Mouse (Mus musculus): ENCODE measurements around the gene Cdkn2aipnl.

DNA sequence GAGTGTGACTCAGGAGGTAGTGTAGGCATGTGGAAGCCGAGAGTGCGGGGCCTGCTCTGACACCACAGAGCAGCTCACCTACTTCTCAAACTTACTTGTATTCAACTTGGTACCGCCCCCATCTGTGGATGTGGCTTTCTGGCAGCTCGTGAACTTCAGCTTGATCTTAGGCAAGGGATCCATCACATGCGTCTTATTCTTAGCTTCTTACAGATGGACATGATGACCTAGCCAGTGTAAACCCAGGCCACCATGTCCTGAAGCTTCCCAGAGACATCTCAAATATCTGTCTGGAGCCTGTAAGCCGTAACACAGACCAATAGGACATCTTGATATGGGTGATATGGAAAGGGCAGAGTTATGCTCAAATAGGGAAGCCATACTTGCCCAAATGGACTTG lies 4.2 kb downstream of the Cdkn2aipnl start:
- TF ChIP-seq POLR2A (IDR thresholded peaks at IDR 0.05; ENCODE audit: extremely low read depth, insufficient read depth, low read length) = no peak
- no peak for TF ChIP-seq CTCF (IDR thresholded peaks at IDR 0.05; ENCODE audit: extremely low read depth, insufficient read depth, low read length)
